Mouse (Mus musculus): ENCODE data around the gene Olfr1411. TPM values are rescaled to one million over a fixed set of nuclear protein-coding genes. Genes with fewer than 3 reads are reported as not detected.

Gene Olfr1411
- polyA plus RNA-seq, 1 experiment: not detected

DNA sequence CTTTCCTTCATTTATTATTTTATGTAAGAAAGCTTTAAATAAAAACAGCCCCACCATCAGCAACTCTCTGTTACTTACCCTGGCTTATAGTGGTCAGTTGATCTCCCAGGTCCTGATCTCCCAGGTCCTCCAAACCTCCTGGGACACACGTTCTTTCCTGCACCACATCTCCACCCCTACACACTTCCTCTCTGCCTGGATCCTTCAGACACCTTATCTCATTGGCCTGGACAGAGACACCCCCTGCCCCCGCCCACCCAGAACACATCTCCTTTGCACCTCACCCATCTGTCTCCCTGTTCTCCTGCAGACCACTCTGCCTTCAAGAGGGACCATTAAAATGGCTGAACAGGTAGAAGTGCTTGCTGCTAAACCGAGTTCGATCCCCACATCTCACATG lies 52.8 kb downstream of the Olfr1411 start:
- Histone ChIP-seq H3K36me3 (ENCODE audit: control insufficient read depth, insufficient read depth) (no peaks in the 10 kb centered on the region), H3K79me2 (ENCODE audit: control insufficient read depth, insufficient read depth) (no peaks in the 10 kb centered on the region), H3K27me3 (ENCODE audit: control insufficient read depth, insufficient read depth, insufficient read length) (no peaks in the 10 kb centered on the region), H3K4me3 (no peak overlapping the region), H3ac (ENCODE audit: control insufficient read depth, insufficient read length) (no peak overlapping the region), H3K4me2 (ENCODE audit: low read depth) (no peak overlapping the region)
- TF ChIP-seq E2F4 (IDR thresholded peaks at IDR 0.05; ENCODE audit: insufficient read depth) (no peak), MYOD1 (IDR thresholded peaks at IDR 0.05; ENCODE audit: control insufficient read depth in 1 of 3, insufficient read length in 2 of 3, low read depth in 2 of 3) (no peak), MYOG (IDR thresholded peaks at IDR 0.05; ENCODE audit: control insufficient read depth in 1 of 3, insufficient read depth in 1 of 3, insufficient read length in 2 of 3, low read depth in 2 of 3) (no peak), SRF (IDR thresholded peaks at IDR 0.05; ENCODE audit: control insufficient read depth, insufficient read length, low read depth) (no peak), POLR2AphosphoS2 (IDR thresholded peaks at IDR 0.05; ENCODE audit: insufficient read length, low read depth) (no peak)

Other genes with a start within 250 kb of the Olfr1411 start
- gene Ndufa10, start 120.6 kb upstream of the Olfr1411 start, polyA plus RNA-seq (2012; fragmentation: generic; extraction: Trizol): 162 TPM
- not detected for gene Olfr1416, start 109.3 kb upstream of the Olfr1411 start, polyA plus RNA-seq (2012; fragmentation: generic; extraction: Trizol)
- gene Olfr1415, start 98.3 kb upstream of the Olfr1411 start, polyA plus RNA-seq (2012; fragmentation: generic; extraction: Trizol): not detected
- not detected for gene Olfr1414, start 75.8 kb upstream of the Olfr1411 start, polyA plus RNA-seq (2012; fragmentation: generic; extraction: Trizol)
- not detected for gene Olfr1413, start 23.1 kb upstream of the Olfr1411 start, polyA plus RNA-seq (2012; fragmentation: generic; extraction: Trizol)
- gene Olfr1412, start 8.6 kb upstream of the Olfr1411 start, polyA plus RNA-seq (2012; fragmentation: generic; extraction: Trizol): not detected
- gene Olfr1410, start 11.4 kb downstream of the Olfr1411 start, polyA plus RNA-seq (2012; fragmentation: generic; extraction: Trizol): not detected
- not detected for gene Olfr12, start 23.4 kb downstream of the Olfr1411 start, polyA plus RNA-seq (2012; fragmentation: generic; extraction: Trizol)
- 507 TPM for gene Cops9, start 47.6 kb downstream of the Olfr1411 start, polyA plus RNA-seq (2012; fragmentation: generic; extraction: Trizol)
- gene Otos, start 54.4 kb downstream of the Olfr1411 start, polyA plus RNA-seq (2012; fragmentation: generic; extraction: Trizol): 1.2 TPM
- 930 TPM for gene Gpc1, start 237.2 kb downstream of the Olfr1411 start, polyA plus RNA-seq (2012; fragmentation: generic; extraction: Trizol)

Data from myocyte (in vitro differentiated cells).